Mouse (Mus musculus) urinary bladder, adult 2 months (tissue): Measurements from ENCODE around the gene Alcam. TPM values are rescaled to one million over a fixed set of nuclear protein-coding genes. Genes with fewer than 3 reads are reported as not detected.

Experiments
- DNase-seq: peaks from one replicate; pipeline ENCODE4 v3.0.0; 2022; ENCODE audit warnings: low spot score
- polyA plus RNA-seq: library from polyadenylated mRNA; depleted of rRNA; stranded (reverse); fragments of >200 nt; gene quantifications from 2 replicates; pipeline ENCODE4 v1.2.3, GENCODE M21; 2012

The Alcam gene
- polyA plus RNA-seq, 1 experiment: 33.6 TPM

GRCm38 (mm10) chr16:52261755-52262154 lies 192.1 kb downstream of the Alcam start:
- DNase-seq: no peak

- DNase-seq: no peak
Observed at GRCm38 (mm10) chr16:52250935-52251334, 202.9 kb downstream of the Alcam start.

- DNase-seq: no peak
Observed at GRCm38 (mm10) chr16:52250196-52250595, 203.7 kb downstream of the Alcam start.

GRCm38 (mm10) chr16:52243421-52243973 lies 210.4 kb downstream of the Alcam start:
- no peak for DNase-seq

GRCm38 (mm10) chr16:52242144-52242543 lies 211.7 kb downstream of the Alcam start:
- DNase-seq: no peak

- no peak for DNase-seq
Observed at GRCm38 (mm10) chr16:52229930-52230329, 223.9 kb downstream of the Alcam start.

GRCm38 (mm10) chr16:52229446-52229845 lies 224.4 kb downstream of the Alcam start:
- DNase-seq: no peak

GRCm38 (mm10) chr16:52222896-52223295 lies 231.0 kb downstream of the Alcam start:
- no peak for DNase-seq

GRCm38 (mm10) chr16:52219069-52219468 lies 234.8 kb downstream of the Alcam start:
- no peak for DNase-seq

GRCm38 (mm10) chr16:52210844-52211606 lies 242.8 kb downstream of the Alcam start:
- DNase-seq: no peak

- no peak for DNase-seq
Observed at GRCm38 (mm10) chr16:52200107-52200506, 253.8 kb downstream of the Alcam start.
